33 mouse cellular contexts compared by ENCODE assay signal in the genomic region with DNA sequence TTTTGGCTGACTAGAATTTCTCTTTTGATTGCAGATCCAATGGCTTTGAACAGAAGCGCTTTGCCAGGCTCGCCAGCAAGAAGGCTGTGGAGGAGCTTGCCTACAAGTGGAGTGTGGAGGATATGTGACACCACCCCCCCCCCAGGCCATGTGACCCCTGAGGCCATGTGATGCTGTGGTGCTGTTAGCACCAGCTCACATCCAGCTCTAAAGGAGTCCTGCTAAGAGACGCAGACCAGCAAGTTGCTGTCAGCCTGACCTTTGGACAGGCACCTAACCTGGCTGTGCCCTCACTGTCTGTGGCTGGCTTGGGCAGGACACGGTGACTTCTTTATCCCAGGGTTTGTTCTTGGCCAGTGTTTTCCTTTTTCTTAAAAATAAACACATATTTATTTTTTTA. TPM values are rescaled to one million over a fixed set of nuclear protein-coding genes. Genes with fewer than 3 reads are reported as not detected.
DNase-seq lines count a peak whose midpoint lies in the region; ATAC-seq and TF ChIP-seq lines count a peak whose summit lies in the region.
"Had no signal": no experiment of that assay in that cellular context is flagged by ENCODE, and none has a peak within 500 bp of the region (broad histone marks: within the 10 kb centered on the region; RNA-seq: fewer than 3 reads in every experiment).

No protein-coding gene starts in this region.

- peak; percentile 24 for DNase-seq in kidney, adult 2 months
- peak; percentile 10 to 70 for DNase-seq in kidney, postnatal 25 days
- no peak for DNase-seq in liver, postnatal 0 days
- DNase-seq in liver = no peak
- peak; percentile 73 for DNase-seq in yolk sac, embryonic 10.5 days (ENCODE audit: low spot score)
- no peak for DNase-seq in urinary bladder, postnatal 25 days (ENCODE audit: low spot score)
- DNase-seq: adrenal gland, adult 8-10 months; adrenal gland, postnatal 25 days; cerebellum, adult 11-12 months; cerebellum, adult 8-10 months; cerebellum, postnatal 10 days; cerebellum, postnatal 36 days; gastrocnemius, postnatal 14 days; heart, adult 18-20 months; heart, postnatal 10 days; heart, postnatal 36 days had no signal

- TF ChIP-seq EP300 in liver, postnatal 0 days (IDR thresholded peaks at IDR 0.05; ENCODE audit: low read depth) = no peak

- H3K4me2 ChIP-seq in kidney, embryonic 15.5 days = no peak overlapping the region
- H3K4me2 ChIP-seq in kidney, embryonic 14.5 days (replicated peaks; ENCODE audit: low read depth, low read length) = no peak overlapping the region
- H3K4me2 ChIP-seq in liver, postnatal 0 days (ENCODE audit: low read depth, low read length) = no peak overlapping the region
- H3K4me2 ChIP-seq: forebrain, embryonic 13.5 days; heart, embryonic 12.5 days; heart, embryonic 15.5 days; hindbrain, embryonic 13.5 days had no signal

- H3K27me3 ChIP-seq in kidney, adult 2 months (replicated peaks; ENCODE audit: control insufficient read depth, insufficient read depth, low read length) = no peaks in the 10 kb centered on the region
- H3K27me3 ChIP-seq in kidney, embryonic 15.5 days = no peaks in the 10 kb centered on the region
- no peaks in the 10 kb centered on the region for H3K27me3 ChIP-seq in kidney, embryonic 14.5 days (ENCODE audit: control insufficient read depth, insufficient read depth, low read length)
- H3K27me3 ChIP-seq in liver, postnatal 0 days (ENCODE audit: insufficient read depth, low read length) = no peaks in the 10 kb centered on the region
- H3K27me3 ChIP-seq: forebrain, embryonic 13.5 days; heart, embryonic 12.5 days; heart, embryonic 15.5 days; hindbrain, embryonic 13.5 days had no signal

- no peak overlapping the region for H3K9ac ChIP-seq in kidney, embryonic 15.5 days
- no peak overlapping the region for H3K9ac ChIP-seq in kidney, embryonic 14.5 days (ENCODE audit: low read depth, low read length)
- peak overlapping the region; percentile 7; the same call in 1 of the 2 replicates for H3K9ac ChIP-seq in liver, postnatal 0 days (replicated peaks)
- H3K9ac ChIP-seq: forebrain, embryonic 13.5 days; heart, embryonic 12.5 days; heart, embryonic 15.5 days; hindbrain, embryonic 13.5 days had no signal

- H3K4me3 ChIP-seq in kidney, adult 2 months (ENCODE audit: insufficient read depth, low read depth, low read length) = no peak overlapping the region
- no peak overlapping the region for H3K4me3 ChIP-seq in kidney, embryonic 15.5 days (replicated peaks)
- no peak overlapping the region for H3K4me3 ChIP-seq in kidney, embryonic 14.5 days (ENCODE audit: low read length)
- H3K4me3 ChIP-seq in liver, postnatal 0 days (ENCODE audit: low read depth, low read length) = no peak overlapping the region
- H3K4me3 ChIP-seq: forebrain, embryonic 10.5 days; forebrain, embryonic 13.5 days; heart, embryonic 12.5 days; heart, embryonic 15.5 days; hindbrain, embryonic 10.5 days; hindbrain, embryonic 13.5 days had no signal

- 67% methylated on average over 4 of the region's 4 CpGs for WGBS in kidney, adult 2 months
- WGBS in kidney, embryonic 15.5 days = 67% methylated on average over 4 of the region's 4 CpGs
- 54% methylated on average over 4 of the region's 4 CpGs for WGBS in kidney, embryonic 14.5 days
- WGBS in liver, postnatal 0 days (ENCODE audit: insufficient replicate concordance) = 73% methylated on average over 4 of the region's 4 CpGs

- TF ChIP-seq CTCF in kidney, adult 2 months (conservative IDR thresholded peaks at IDR 0.05; ENCODE audit: insufficient read depth, insufficient read length, low read depth, low read length) = no peak
- TF ChIP-seq CTCF in liver, postnatal 0 days (IDR thresholded peaks at IDR 0.05; ENCODE audit: low read depth) = no peak

- H3K9me3 ChIP-seq in kidney, embryonic 15.5 days (replicated peaks) = no peaks in the 10 kb centered on the region
- no peaks in the 10 kb centered on the region for H3K9me3 ChIP-seq in kidney, embryonic 14.5 days (ENCODE audit: control insufficient read depth, low read length)
- no peaks in the 10 kb centered on the region for H3K9me3 ChIP-seq in liver, postnatal 0 days (ENCODE audit: low read length)
- H3K9me3 ChIP-seq: forebrain, embryonic 10.5 days; forebrain, embryonic 13.5 days; heart, embryonic 12.5 days; heart, embryonic 15.5 days; hindbrain, embryonic 10.5 days; hindbrain, embryonic 13.5 days had no signal

- no peak for ATAC-seq in kidney, embryonic 15.5 days (replicated peaks; ENCODE audit: low FRiP score)
- no peak for ATAC-seq in kidney, embryonic 14.5 days (ENCODE audit: low FRiP score, low TSS enrichment)
- ATAC-seq in liver, postnatal 0 days = peak; percentile 45; the same call in 1 of the 2 replicates
- ATAC-seq: activated CD4-positive, CD25-positive, alpha-beta regulatory T cell, adult 4 months; CD4-positive, CD25-positive, alpha-beta regulatory T cell, adult 4 months; forebrain, embryonic 13.5 days; forebrain, embryonic 16.5 days had no signal

- no peaks in the 10 kb centered on the region for H3K4me1 ChIP-seq in kidney, adult 2 months (ENCODE audit: control insufficient read depth, insufficient read depth, low read length)
- peaks cover 3% of the 10 kb centered on the region; the same call in 1 of the 2 replicates for H3K4me1 ChIP-seq in kidney, embryonic 15.5 days
- no peaks in the 10 kb centered on the region for H3K4me1 ChIP-seq in kidney, embryonic 14.5 days (ENCODE audit: control insufficient read depth, insufficient read depth, low read length)
- H3K4me1 ChIP-seq in liver, postnatal 0 days (ENCODE audit: insufficient read depth) = no peaks in the 10 kb centered on the region
- H3K4me1 ChIP-seq: forebrain, embryonic 10.5 days; forebrain, embryonic 13.5 days; heart, embryonic 12.5 days; heart, embryonic 15.5 days; hindbrain, embryonic 13.5 days had no signal

- no peaks in the 10 kb centered on the region for H3K36me3 ChIP-seq in kidney, adult 2 months (ENCODE audit: control insufficient read depth, insufficient read depth, low read length)
- peaks cover 60% of the 10 kb centered on the region for H3K36me3 ChIP-seq in kidney, embryonic 15.5 days
- H3K36me3 ChIP-seq in kidney, embryonic 14.5 days (ENCODE audit: control insufficient read depth, insufficient read depth, low read length) = peaks cover 53% of the 10 kb centered on the region
- H3K36me3 ChIP-seq in liver, postnatal 0 days (replicated peaks; ENCODE audit: insufficient read depth, low read length) = peaks cover 37% of the 10 kb centered on the region

- H3K27ac ChIP-seq in kidney, adult 2 months (ENCODE audit: insufficient read depth, low read depth, low read length) = no peak overlapping the region
- no peak overlapping the region for H3K27ac ChIP-seq in kidney, embryonic 15.5 days
- no peak overlapping the region for H3K27ac ChIP-seq in kidney, embryonic 14.5 days (ENCODE audit: low read depth, low read length)
- no peak overlapping the region for H3K27ac ChIP-seq in liver, postnatal 0 days (ENCODE audit: low read depth)
- H3K27ac ChIP-seq: forebrain, embryonic 10.5 days; forebrain, embryonic 13.5 days; heart, embryonic 15.5 days; hindbrain, embryonic 10.5 days; hindbrain, embryonic 13.5 days had no signal

- no peak for TF ChIP-seq POLR2A in kidney, adult 2 months (IDR thresholded peaks at IDR 0.05; ENCODE audit: low read depth, low read length)

RNA-seq across cellular contexts. Expression of gene Bud13, which starts 15.6 kb away (rescaled TPM):
- 7.1 and 7.8 TPM in 2 replicates for polyA plus RNA-seq in kidney, adult 2 months (2012; rRNA removed)
- polyA plus RNA-seq in kidney, embryonic 15.5 days (2015; fragmentation: Nextera tagmentation; extraction: Ambion mirVana) = 25.9 and 26.7 TPM in 2 replicates
- 23.0 and 28.6 TPM in 2 replicates for polyA plus RNA-seq in kidney, embryonic 14.5 days (2014; fragmentation: Nextera tagmentation; extraction: Ambion mirVana)
- 4.0 TPM in 2 replicates for polyA plus RNA-seq in liver, postnatal 0 days (2015; fragmentation: Nextera tagmentation; extraction: Ambion mirVana)

RNA-seq across cellular contexts. Expression of gene 4931429L15Rik, which starts 21.4 kb away (rescaled TPM):
- polyA plus RNA-seq in kidney, adult 2 months (2012; rRNA removed) = not detected in 2 replicates
- polyA plus RNA-seq in kidney, embryonic 15.5 days (2015; fragmentation: Nextera tagmentation; extraction: Ambion mirVana) = not detected in 2 replicates
- polyA plus RNA-seq in kidney, embryonic 14.5 days (2014; fragmentation: Nextera tagmentation; extraction: Ambion mirVana) = 0.23 TPM in 1 of 2 replicates, not detected in the other
- not detected in 2 replicates for polyA plus RNA-seq in liver, postnatal 0 days (2015; fragmentation: Nextera tagmentation; extraction: Ambion mirVana)
- polyA plus RNA-seq: activated CD4-positive, CD25-positive, alpha-beta regulatory T cell, adult 4 months; brain, embryonic 14.5 days; C2C12; CD4-positive, CD25-positive, alpha-beta regulatory T cell, adult 4 months; embryonic facial prominence, embryonic 11.5 days; embryonic facial prominence, embryonic 14.5 days; forebrain, embryonic 10.5 days; forebrain, embryonic 13.5 days; forebrain, embryonic 16.5 days; gonadal fat pad, adult 2 months; heart, embryonic 12.5 days; heart, embryonic 15.5 days; hindbrain, embryonic 10.5 days; hindbrain, embryonic 13.5 days had no signal

RNA-seq across cellular contexts. Expression of gene Zpr1, which starts 25.5 kb away (rescaled TPM):
- 16.6 and 19.3 TPM in 2 replicates for polyA plus RNA-seq in kidney, adult 2 months (2012; rRNA removed)
- polyA plus RNA-seq in kidney, embryonic 15.5 days (2015; fragmentation: Nextera tagmentation; extraction: Ambion mirVana) = 58.9 and 61.0 TPM in 2 replicates
- 55.0 and 64.2 TPM in 2 replicates for polyA plus RNA-seq in kidney, embryonic 14.5 days (2014; fragmentation: Nextera tagmentation; extraction: Ambion mirVana)
- 20.6 and 21.8 TPM in 2 replicates for polyA plus RNA-seq in liver, postnatal 0 days (2015; fragmentation: Nextera tagmentation; extraction: Ambion mirVana)

RNA-seq across cellular contexts. Expression of gene Apoa5, which starts 29.9 kb away (rescaled TPM):
- polyA plus RNA-seq in kidney, adult 2 months (2012; rRNA removed) = 0.16 TPM in 1 of 2 replicates, not detected in the other
- not detected in 2 replicates for polyA plus RNA-seq in kidney, embryonic 15.5 days (2015; fragmentation: Nextera tagmentation; extraction: Ambion mirVana)
- not detected in 2 replicates for polyA plus RNA-seq in kidney, embryonic 14.5 days (2014; fragmentation: Nextera tagmentation; extraction: Ambion mirVana)
- polyA plus RNA-seq in liver, postnatal 0 days (2015; fragmentation: Nextera tagmentation; extraction: Ambion mirVana) = 771 and 869 TPM in 2 replicates
- polyA plus RNA-seq: activated CD4-positive, CD25-positive, alpha-beta regulatory T cell, adult 4 months; brain, embryonic 14.5 days; C2C12; CD4-positive, CD25-positive, alpha-beta regulatory T cell, adult 4 months; cortical plate, adult 2 months; embryonic facial prominence, embryonic 11.5 days; embryonic facial prominence, embryonic 14.5 days; forebrain, embryonic 10.5 days; forebrain, embryonic 13.5 days; forebrain, embryonic 16.5 days; heart, embryonic 12.5 days; heart, embryonic 15.5 days; hindbrain, embryonic 13.5 days had no signal

RNA-seq across cellular contexts. Expression of gene Apoa4, which starts 57.9 kb away (rescaled TPM):
- 5.7 and 6.9 TPM in 2 replicates for polyA plus RNA-seq in kidney, adult 2 months (2012; rRNA removed)
- polyA plus RNA-seq in kidney, embryonic 15.5 days (2015; fragmentation: Nextera tagmentation; extraction: Ambion mirVana) = not detected in 2 replicates
- polyA plus RNA-seq in kidney, embryonic 14.5 days (2014; fragmentation: Nextera tagmentation; extraction: Ambion mirVana) = not detected in 2 replicates
- polyA plus RNA-seq in liver, postnatal 0 days (2015; fragmentation: Nextera tagmentation; extraction: Ambion mirVana) = 256 and 423 TPM in 2 replicates
- polyA plus RNA-seq: activated CD4-positive, CD25-positive, alpha-beta regulatory T cell, adult 4 months; C2C12; CD4-positive, CD25-positive, alpha-beta regulatory T cell, adult 4 months; embryonic facial prominence, embryonic 11.5 days; forebrain, embryonic 10.5 days; forebrain, embryonic 16.5 days; gonadal fat pad, adult 2 months; hindbrain, embryonic 10.5 days; hindbrain, embryonic 13.5 days had no signal

Comparison
In these comparisons a context has a peak if more than half of its experiments do, and no peak if none do; other contexts are left out.
1. DNase-seq: peak in kidney, adult 2 months (single experiment), kidney, postnatal 25 days (2 of 2) and yolk sac, embryonic 10.5 days (single experiment); none in liver, postnatal 0 days (single experiment), liver (single experiment) and urinary bladder, postnatal 25 days (single experiment).